Mouse (Mus musculus) small intestine, adult 2 months (tissue): ENCODE measurements at regions not wholly inside any gene's neighbourhood (a gene's known extent, or its start where the extent isn't known, plus 50 kb on each side); places are given as distances from the start of the nearest gene placed in this dataset.

Experiments
- H3K27ac ChIP-seq: fragments of 200-500 bp; 2 replicates; pipeline ENCODE4 v1.5.1; 2012; ENCODE audit warnings: low read depth, low read length, control low read depth, inconsistent platforms; ENCODE audit not compliant: insufficient read depth
- H3K27me3 ChIP-seq: fragments of 200-500 bp; 2 replicates; pipeline ENCODE4 v1.6.1; 2012; ENCODE audit warnings: mild to moderate bottlenecking, moderate library complexity, low read length, inconsistent platforms; ENCODE audit not compliant: control insufficient read depth, insufficient read depth
- H3K36me3 ChIP-seq: fragments of 200-500 bp; 2 replicates; pipeline ENCODE4 v1.6.1; 2012; ENCODE audit warnings: mild to moderate bottlenecking, low read length, control low read depth, inconsistent platforms; ENCODE audit not compliant: control insufficient read depth, insufficient read depth
- H3K4me1 ChIP-seq: fragments of 200-500 bp; 2 replicates; pipeline ENCODE4 v1.6.1; 2012; ENCODE audit warnings: low read length, inconsistent platforms, mixed read lengths; ENCODE audit not compliant: control insufficient read depth, insufficient read depth, insufficient read length
- H3K4me3 ChIP-seq: fragments of 200-500 bp; 2 replicates; pipeline ENCODE4 v1.5.1; 2012; ENCODE audit warnings: low read depth, mild to moderate bottlenecking, control low read depth, inconsistent platforms, low read length, moderate library complexity
- CTCF ChIP-seq: fragments of 200-500 bp; IDR thresholded peaks from 2 replicates; pipeline ENCODE4 v1.5.1; 2012; ENCODE audit warnings: low read depth, mild to moderate bottlenecking, control low read depth, inconsistent platforms, low read length, moderate library complexity, mixed read lengths; ENCODE audit not compliant: insufficient replicate concordance, insufficient read length; ENCODE audit errors: extremely low read depth
- POLR2A ChIP-seq: fragments of 200-500 bp; IDR thresholded peaks from 2 replicates; pipeline ENCODE4 v1.6.1; 2012; ENCODE audit warnings: low read depth, mild to moderate bottlenecking, control low read depth, inconsistent platforms, low read length, moderate library complexity
- WGBS: fragments of 180-500 bp; shearing (Covaris S2); methylation state at CpG from one replicate; pipeline ENCODE4 v1.1.7; 2018; 5-methylcytosine and 5-hydroxymethylcytosine counted together

DNA sequence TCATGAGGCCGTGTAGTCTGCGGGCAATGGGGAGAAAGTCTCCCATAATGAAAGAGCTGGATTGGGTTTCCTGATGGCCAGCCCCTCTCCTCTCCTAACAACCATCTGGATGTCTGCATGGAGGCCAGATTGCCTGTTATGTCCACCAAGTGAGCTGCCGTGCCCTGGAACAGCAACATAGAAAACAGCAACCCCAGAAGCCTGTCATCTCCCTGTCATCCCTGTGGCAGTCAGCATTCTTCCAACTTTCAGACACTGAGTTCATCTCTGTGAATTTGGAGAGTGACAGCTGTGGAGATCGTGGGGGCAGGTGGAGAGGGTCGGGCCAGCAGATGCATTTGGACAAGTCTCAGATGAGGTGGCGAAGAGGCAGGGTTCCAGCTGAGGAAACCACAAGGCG lies 585.0 kb downstream of the Rnf144a start:
- no peak overlapping the region for H3K27ac ChIP-seq
- no peak for TF ChIP-seq POLR2A
- no peak for TF ChIP-seq CTCF
- H3K4me3 ChIP-seq = no peak overlapping the region
- no peaks in the 10 kb centered on the region for H3K4me1 ChIP-seq
- H3K36me3 ChIP-seq = no peaks in the 10 kb centered on the region
- WGBS = 77% methylated on average over 7 of the region's 7 CpGs
- no peaks in the 10 kb centered on the region for H3K27me3 ChIP-seq

DNA sequence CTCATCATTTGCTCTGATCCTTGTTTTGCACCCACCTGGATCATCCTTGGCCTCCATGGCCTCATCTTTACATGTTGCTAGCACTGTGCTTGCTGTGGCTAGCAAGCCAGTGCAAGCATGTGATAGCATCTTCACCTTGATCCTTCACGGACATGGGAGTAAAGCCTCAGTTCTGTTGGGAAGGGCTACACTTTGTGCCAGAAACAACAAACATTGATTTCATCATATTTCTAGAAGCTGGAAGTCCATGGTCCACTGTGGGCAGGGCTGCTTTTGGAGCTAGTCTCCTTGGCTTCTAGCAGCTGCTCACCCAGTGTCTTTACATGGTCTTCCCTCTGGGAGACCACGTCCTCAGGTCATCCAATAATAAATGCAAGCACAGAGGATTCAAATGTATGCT lies 587.1 kb downstream of the Rnf144a start:
- 59% methylated on average over 2 of the region's 2 CpGs for WGBS
- H3K4me1 ChIP-seq = no peaks in the 10 kb centered on the region
- no peaks in the 10 kb centered on the region for H3K36me3 ChIP-seq
- no peak for TF ChIP-seq POLR2A
- TF ChIP-seq CTCF = no peak
- H3K27me3 ChIP-seq = no peaks in the 10 kb centered on the region
- H3K27ac ChIP-seq = no peak overlapping the region
- no peak overlapping the region for H3K4me3 ChIP-seq

DNA sequence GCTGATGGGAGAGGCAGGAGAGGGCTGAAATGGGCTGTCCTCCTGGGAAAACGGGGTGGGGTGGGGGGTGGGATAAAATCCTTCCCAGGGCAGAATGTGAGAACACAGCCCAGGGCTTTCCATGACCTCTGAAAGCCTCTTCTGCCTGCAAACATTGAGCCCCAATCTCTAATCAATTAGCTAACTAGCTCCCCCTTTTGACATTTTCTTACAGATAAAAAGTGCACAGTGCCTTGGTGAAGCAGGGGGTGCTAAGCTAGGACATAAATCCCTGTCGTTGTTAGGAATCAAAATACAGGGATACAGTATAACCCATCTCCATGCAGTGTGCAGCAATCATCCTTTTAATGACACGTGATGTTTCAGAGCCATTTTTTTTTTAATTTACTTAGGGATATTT lies 588.1 kb downstream of the Rnf144a start:
- TF ChIP-seq CTCF (no peak), POLR2A (no peak)
- 14% methylated on average over 3 of the region's 3 CpGs for WGBS
- Histone ChIP-seq H3K27ac (no peak overlapping the region), H3K4me1 (no peaks in the 10 kb centered on the region), H3K27me3 (no peaks in the 10 kb centered on the region), H3K4me3 (no peak overlapping the region), H3K36me3 (no peaks in the 10 kb centered on the region)

- Histone ChIP-seq H3K27ac (no peak overlapping the region), H3K4me3 (no peak overlapping the region), H3K36me3 (no peaks in the 10 kb centered on the region), H3K27me3 (no peaks in the 10 kb centered on the region), H3K4me1 (no peaks in the 10 kb centered on the region)
- TF ChIP-seq CTCF = no peak
- no peak for TF ChIP-seq POLR2A
- 47% methylated on average over 4 of the region's 4 CpGs for WGBS
Observed at GRCm38 (mm10) chr12:25826451-25826850, 588.6 kb downstream of the Rnf144a start.

- H3K27me3 ChIP-seq = no peaks in the 10 kb centered on the region
- no peak overlapping the region for H3K4me3 ChIP-seq
- WGBS = 32% methylated on average over 2 of the region's 2 CpGs
- H3K36me3 ChIP-seq = no peaks in the 10 kb centered on the region
- no peaks in the 10 kb centered on the region for H3K4me1 ChIP-seq
- H3K27ac ChIP-seq = no peak overlapping the region
- no peak for TF ChIP-seq POLR2A
- TF ChIP-seq CTCF = no peak
Observed at GRCm38 (mm10) chr12:25816248-25816647, 598.8 kb downstream of the Rnf144a start.

GRCm38 (mm10) chr12:25795092-25795491 lies 620.0 kb downstream of the Rnf144a start:
- Histone ChIP-seq H3K27me3 (no peaks in the 10 kb centered on the region), H3K4me1 (no peaks in the 10 kb centered on the region), H3K36me3 (no peaks in the 10 kb centered on the region), H3K4me3 (no peak overlapping the region), H3K27ac (no peak overlapping the region)
- TF ChIP-seq POLR2A (no peak), CTCF (no peak)
- 44% methylated on average over 2 of the region's 2 CpGs for WGBS

- H3K27me3 ChIP-seq = no peaks in the 10 kb centered on the region
- 43% methylated on average over 2 of the region's 2 CpGs for WGBS
- H3K4me3 ChIP-seq = no peak overlapping the region
- no peak overlapping the region for H3K27ac ChIP-seq
- no peak for TF ChIP-seq POLR2A
- no peak for TF ChIP-seq CTCF
- H3K36me3 ChIP-seq = no peaks in the 10 kb centered on the region
- no peaks in the 10 kb centered on the region for H3K4me1 ChIP-seq
Observed at GRCm38 (mm10) chr12:25794571-25794970, 620.5 kb downstream of the Rnf144a start.

DNA sequence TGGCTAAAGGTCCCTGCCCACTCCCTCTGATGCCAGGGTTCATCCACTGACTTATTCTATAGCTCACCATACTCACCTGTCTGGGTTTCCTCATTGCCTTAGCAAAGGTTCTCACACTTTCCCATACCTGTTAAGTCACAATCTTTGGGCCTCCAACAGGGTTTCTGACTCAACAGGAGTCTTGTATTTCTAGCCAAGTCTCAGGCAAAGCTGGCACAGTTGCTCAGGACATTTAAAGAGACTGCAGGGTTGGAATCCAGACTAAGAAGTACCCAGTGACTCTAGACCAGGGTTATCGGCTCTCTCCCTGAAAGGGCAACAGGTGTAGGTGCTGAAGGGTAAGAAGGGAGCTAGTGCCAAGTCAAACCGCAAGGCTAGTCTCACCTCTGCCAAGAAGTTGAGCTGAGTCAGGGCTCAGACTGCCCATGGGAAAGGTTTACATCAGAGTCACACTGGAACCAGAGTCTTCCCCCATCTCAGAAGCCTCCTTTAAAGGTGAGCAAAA lies 622.4 kb downstream of the Rnf144a start:
- TF ChIP-seq POLR2A (no peak), CTCF (no peak)
- H3K36me3 ChIP-seq = no peaks in the 10 kb centered on the region
- H3K27me3 ChIP-seq = no peaks in the 10 kb centered on the region
- no peaks in the 10 kb centered on the region for H3K4me1 ChIP-seq
- no peak overlapping the region for H3K27ac ChIP-seq
- H3K4me3 ChIP-seq = no peak overlapping the region
- 77% methylated on average over 2 of the region's 2 CpGs for WGBS
